Mouse (Mus musculus): ENCODE data around the gene Ehd3. TPM values are rescaled to one million over a fixed set of nuclear protein-coding genes. Genes with fewer than 3 reads are reported as not detected.
"Not testable (repeated sequence)": the region's sequence is repeated elsewhere in the genome, so short reads cannot be mapped to it uniquely, and the experiment has no call there.

The Ehd3 gene
- polyA plus RNA-seq, 1 experiment: 1.9 TPM

GRCm38 (mm10) chr17:73831427-73831826 lies 27.5 kb downstream of the Ehd3 start:
- Histone ChIP-seq H3K9ac (ENCODE audit: low read depth, poor library complexity, severe bottlenecking) (no peak overlapping the region), H3K27ac (ENCODE audit: insufficient read depth, low read length) (no peak overlapping the region), H3K27me3 (ENCODE audit: control insufficient read depth, insufficient read depth, low read length, poor library complexity, severe bottlenecking) (no peaks in the 10 kb centered on the region), H3K4me3 (ENCODE audit: low read depth, low read length) (no peak overlapping the region), H3K9me3 (replicated peaks; ENCODE audit: control insufficient read depth, insufficient read depth, low read length, poor library complexity, severe bottlenecking) (no peaks in the 10 kb centered on the region), H3K36me3 (ENCODE audit: control insufficient read depth, insufficient read depth, low read length, poor library complexity, severe bottlenecking) (no peaks in the 10 kb centered on the region), H3K4me1 (ENCODE audit: control insufficient read depth, insufficient read depth, low read length) (no peaks in the 10 kb centered on the region)
- TF ChIP-seq CTCF (IDR thresholded peaks at IDR 0.05; ENCODE audit: low read depth, low read length) (no peak), EP300 (IDR thresholded peaks at IDR 0.05; ENCODE audit: insufficient read depth, low read depth, low read length) (no peak), POLR2A (IDR thresholded peaks at IDR 0.05; ENCODE audit: insufficient read depth, low read length) (no peak)

DNA sequence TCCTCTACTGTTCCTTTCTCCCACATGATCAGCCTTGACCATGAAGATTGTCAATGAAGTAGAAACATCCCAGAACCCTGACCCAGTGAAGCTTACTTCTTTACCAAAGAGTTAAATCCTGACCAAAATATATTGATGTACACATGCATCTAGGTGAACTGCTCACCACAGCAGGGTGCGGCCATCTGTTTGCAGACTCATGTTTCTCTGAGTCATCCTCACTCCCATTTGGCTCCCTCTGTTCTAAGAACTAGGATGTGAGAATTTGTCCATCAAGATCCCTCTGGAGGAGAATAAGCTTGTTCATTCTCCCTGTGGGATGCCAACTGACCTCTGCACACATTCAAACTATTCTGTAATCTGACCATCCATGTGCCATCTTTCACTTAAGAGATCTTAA lies 29.0 kb downstream of the Ehd3 start:
- H3K9me3 ChIP-seq (replicated peaks; ENCODE audit: control insufficient read depth, insufficient read depth, low read length, poor library complexity, severe bottlenecking): no peaks in the 10 kb centered on the region
- H3K9ac ChIP-seq (ENCODE audit: low read depth, poor library complexity, severe bottlenecking): no peak overlapping the region
- no peaks in the 10 kb centered on the region for H3K4me1 ChIP-seq (ENCODE audit: control insufficient read depth, insufficient read depth, low read length)
- no peak overlapping the region for H3K27ac ChIP-seq (ENCODE audit: insufficient read depth, low read length)
- TF ChIP-seq EP300 (IDR thresholded peaks at IDR 0.05; ENCODE audit: insufficient read depth, low read depth, low read length): no peak
- no peak for TF ChIP-seq CTCF (IDR thresholded peaks at IDR 0.05; ENCODE audit: low read depth, low read length)
- TF ChIP-seq POLR2A (IDR thresholded peaks at IDR 0.05; ENCODE audit: insufficient read depth, low read length): no peak
- no peaks in the 10 kb centered on the region for H3K27me3 ChIP-seq (ENCODE audit: control insufficient read depth, insufficient read depth, low read length, poor library complexity, severe bottlenecking)
- no peak overlapping the region for H3K4me3 ChIP-seq (ENCODE audit: low read depth, low read length)
- H3K36me3 ChIP-seq (ENCODE audit: control insufficient read depth, insufficient read depth, low read length, poor library complexity, severe bottlenecking): no peaks in the 10 kb centered on the region

- no peaks in the 10 kb centered on the region for H3K36me3 ChIP-seq (ENCODE audit: control insufficient read depth, insufficient read depth, low read length, poor library complexity, severe bottlenecking)
- H3K9me3 ChIP-seq (replicated peaks; ENCODE audit: control insufficient read depth, insufficient read depth, low read length, poor library complexity, severe bottlenecking): no peaks in the 10 kb centered on the region
- H3K4me3 ChIP-seq (ENCODE audit: low read depth, low read length): no peak overlapping the region
- H3K4me1 ChIP-seq (ENCODE audit: control insufficient read depth, insufficient read depth, low read length): no peaks in the 10 kb centered on the region
- H3K27ac ChIP-seq (ENCODE audit: insufficient read depth, low read length): no peak overlapping the region
- H3K9ac ChIP-seq (ENCODE audit: low read depth, poor library complexity, severe bottlenecking): no peak overlapping the region
- TF ChIP-seq CTCF (IDR thresholded peaks at IDR 0.05; ENCODE audit: low read depth, low read length) (no peak), POLR2A (IDR thresholded peaks at IDR 0.05; ENCODE audit: insufficient read depth, low read length) (no peak), EP300 (IDR thresholded peaks at IDR 0.05; ENCODE audit: insufficient read depth, low read depth, low read length) (no peak)
- no peaks in the 10 kb centered on the region for H3K27me3 ChIP-seq (ENCODE audit: control insufficient read depth, insufficient read depth, low read length, poor library complexity, severe bottlenecking)
These were observed 29.5 kb downstream of the Ehd3 start for GRCm38 (mm10) chr17:73833474-73833873.

DNA sequence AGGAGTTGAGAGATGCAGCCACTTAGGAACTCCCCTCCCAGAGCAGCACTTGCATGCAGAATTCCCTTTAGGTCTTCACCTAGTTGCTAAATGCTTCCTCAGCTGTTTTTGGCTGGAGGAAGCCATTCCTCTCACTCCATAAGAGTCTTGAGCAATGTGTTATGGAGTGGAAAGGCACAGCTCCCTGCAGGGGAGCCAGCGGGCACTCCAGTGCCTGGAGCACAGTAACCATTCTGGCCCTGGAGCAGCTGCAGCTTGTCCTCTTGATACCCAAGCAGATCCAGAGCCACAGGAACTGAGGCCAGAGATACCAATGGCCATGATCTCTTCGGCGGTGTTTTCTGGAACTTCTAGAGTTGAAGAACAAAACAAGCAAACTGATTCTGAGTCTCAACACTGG lies 32.7 kb downstream of the Ehd3 start:
- H3K27ac ChIP-seq (ENCODE audit: insufficient read depth, low read length): no peak overlapping the region
- no peaks in the 10 kb centered on the region for H3K9me3 ChIP-seq (replicated peaks; ENCODE audit: control insufficient read depth, insufficient read depth, low read length, poor library complexity, severe bottlenecking)

DNA sequence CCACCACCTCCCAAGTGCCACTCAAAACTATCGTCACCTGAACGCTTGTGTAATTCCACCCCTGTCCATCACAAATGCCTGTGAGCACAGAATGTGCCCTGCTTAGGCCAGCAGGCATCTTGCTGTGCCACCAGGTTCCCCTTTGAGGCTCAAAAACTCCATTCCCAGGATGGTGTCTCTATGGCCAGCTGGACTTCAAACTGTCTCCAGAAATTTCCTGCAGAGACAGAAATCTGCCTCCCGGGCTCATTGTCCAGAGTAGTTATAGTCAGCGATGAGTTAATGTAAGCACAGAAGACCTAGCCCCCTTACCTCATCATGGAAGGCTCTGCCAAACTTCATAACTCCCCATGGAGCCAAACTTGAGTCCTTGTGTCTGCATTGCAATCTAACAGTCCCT lies 33.3 kb downstream of the Ehd3 start:
- TF ChIP-seq EP300 (IDR thresholded peaks at IDR 0.05; ENCODE audit: insufficient read depth, low read depth, low read length) (no peak), POLR2A (IDR thresholded peaks at IDR 0.05; ENCODE audit: insufficient read depth, low read length) (no peak), CTCF (IDR thresholded peaks at IDR 0.05; ENCODE audit: low read depth, low read length) (no peak)
- Histone ChIP-seq H3K9me3 (replicated peaks; ENCODE audit: control insufficient read depth, insufficient read depth, low read length, poor library complexity, severe bottlenecking) (no peaks in the 10 kb centered on the region), H3K9ac (ENCODE audit: low read depth, poor library complexity, severe bottlenecking) (no peak overlapping the region), H3K36me3 (ENCODE audit: control insufficient read depth, insufficient read depth, low read length, poor library complexity, severe bottlenecking) (no peaks in the 10 kb centered on the region), H3K27ac (ENCODE audit: insufficient read depth, low read length) (no peak overlapping the region), H3K27me3 (ENCODE audit: control insufficient read depth, insufficient read depth, low read length, poor library complexity, severe bottlenecking) (no peaks in the 10 kb centered on the region), H3K4me1 (ENCODE audit: control insufficient read depth, insufficient read depth, low read length) (no peaks in the 10 kb centered on the region), H3K4me3 (ENCODE audit: low read depth, low read length) (no peak overlapping the region)

More for the DNA sequence above, 32.7 kb downstream of the Ehd3 start:
- no peak overlapping the region for H3K9ac ChIP-seq (ENCODE audit: low read depth, poor library complexity, severe bottlenecking)
- H3K36me3 ChIP-seq (ENCODE audit: control insufficient read depth, insufficient read depth, low read length, poor library complexity, severe bottlenecking): no peaks in the 10 kb centered on the region
- no peak overlapping the region for H3K4me3 ChIP-seq (ENCODE audit: low read depth, low read length)
- TF ChIP-seq POLR2A (IDR thresholded peaks at IDR 0.05; ENCODE audit: insufficient read depth, low read length): no peak
- no peaks in the 10 kb centered on the region for H3K4me1 ChIP-seq (ENCODE audit: control insufficient read depth, insufficient read depth, low read length)
- no peaks in the 10 kb centered on the region for H3K27me3 ChIP-seq (ENCODE audit: control insufficient read depth, insufficient read depth, low read length, poor library complexity, severe bottlenecking)

DNA sequence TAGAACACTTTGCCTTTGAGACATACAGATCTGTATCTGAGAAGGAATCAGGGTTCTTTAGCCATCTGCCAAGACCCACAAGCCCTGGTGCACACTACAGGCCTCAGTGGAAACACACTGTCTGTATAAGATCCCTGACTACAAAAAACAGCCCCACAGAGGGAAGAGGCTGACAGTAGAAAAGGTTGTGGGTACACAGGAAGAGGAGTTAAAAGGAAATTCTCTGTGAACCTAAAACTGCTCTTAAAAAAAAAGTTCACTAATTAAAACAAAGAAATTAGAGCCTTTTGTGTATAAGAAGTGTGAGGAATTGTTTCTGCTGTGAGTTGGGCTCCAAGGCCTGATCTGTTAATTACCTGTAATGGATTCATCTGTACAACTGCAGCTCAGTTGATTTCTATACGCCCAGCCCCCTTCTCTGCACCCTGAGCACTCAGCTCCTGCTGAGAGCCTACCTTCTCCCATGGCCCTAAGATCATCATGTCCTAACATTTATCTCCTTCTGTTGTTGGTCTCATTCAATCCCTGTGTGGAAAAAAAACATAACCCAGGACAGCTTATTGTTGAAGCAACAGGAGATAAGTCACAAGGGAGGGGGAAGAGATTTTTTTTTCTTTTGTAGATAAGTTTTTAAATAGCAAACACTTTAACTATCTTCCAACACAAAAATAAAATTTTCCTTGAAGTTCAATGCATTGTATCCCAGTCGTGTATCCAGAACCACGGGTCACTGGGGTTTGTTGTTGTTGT lies 35.3 kb downstream of the Ehd3 start:
- TF ChIP-seq CTCF (IDR thresholded peaks at IDR 0.05; ENCODE audit: low read depth, low read length) (no peak), POLR2A (IDR thresholded peaks at IDR 0.05; ENCODE audit: insufficient read depth, low read length) (no peak), EP300 (IDR thresholded peaks at IDR 0.05; ENCODE audit: insufficient read depth, low read depth, low read length) (no peak)
- Histone ChIP-seq H3K27me3 (ENCODE audit: control insufficient read depth, insufficient read depth, low read length, poor library complexity, severe bottlenecking) (no peaks in the 10 kb centered on the region), H3K36me3 (ENCODE audit: control insufficient read depth, insufficient read depth, low read length, poor library complexity, severe bottlenecking) (no peaks in the 10 kb centered on the region), H3K4me3 (ENCODE audit: low read depth, low read length) (no peak overlapping the region), H3K9ac (ENCODE audit: low read depth, poor library complexity, severe bottlenecking) (no peak overlapping the region), H3K9me3 (replicated peaks; ENCODE audit: control insufficient read depth, insufficient read depth, low read length, poor library complexity, severe bottlenecking) (no peaks in the 10 kb centered on the region), H3K27ac (ENCODE audit: insufficient read depth, low read length) (no peak overlapping the region), H3K4me1 (ENCODE audit: control insufficient read depth, insufficient read depth, low read length) (no peaks in the 10 kb centered on the region)

GRCm38 (mm10) chr17:73839876-73840275 lies 35.9 kb downstream of the Ehd3 start:
- H3K27ac ChIP-seq (ENCODE audit: insufficient read depth, low read length); H3K27me3 ChIP-seq (ENCODE audit: control insufficient read depth, insufficient read depth, low read length, poor library complexity, severe bottlenecking); H3K4me3 ChIP-seq (ENCODE audit: low read depth, low read length): not testable (repeated sequence)

More at GRCm38 (mm10) chr17:73839876-73840275, 35.9 kb downstream of the Ehd3 start:
- not testable (repeated sequence) for H3K9me3 ChIP-seq (replicated peaks; ENCODE audit: control insufficient read depth, insufficient read depth, low read length, poor library complexity, severe bottlenecking); H3K36me3 ChIP-seq (ENCODE audit: control insufficient read depth, insufficient read depth, low read length, poor library complexity, severe bottlenecking); H3K4me1 ChIP-seq (ENCODE audit: control insufficient read depth, insufficient read depth, low read length); H3K9ac ChIP-seq (ENCODE audit: low read depth, poor library complexity, severe bottlenecking)
